Mouse (Mus musculus) left cerebral cortex, postnatal 14 days (tissue): ENCODE results near the gene Tmem167b. TPM values are rescaled to one million over a fixed set of nuclear protein-coding genes. Genes with fewer than 3 reads are reported as not detected.

Experiments used
- microRNA-seq, 2 experiments: library from miRNA; unstranded; fragments of <30 nt; microRNA quantifications; one replicate each; pipeline ENCODE4 v1.2.0; 2022
- total RNA-seq, 2 experiments: library from RNA; stranded (reverse); gene quantifications; 2 replicates each; pipeline ENCODE4 v1.2.3; 2021

The Tmem167b gene
- total RNA-seq, 2 experiments from 2014 or later = 36.3 to 39.0 TPM

Small RNAs within 50 kb of the gene (microRNA-seq; reads per million reads assigned to microRNA genes)
- 0 reads per million in 2 experiments for gene Gm22860

Other genes starting within 250 kb of the Tmem167b start
- under 1 TPM in 1 of 2 experiments, not detected in 1; 0.55 TPM for gene Mybphl, start 197.6 kb downstream of the Tmem167b start, total RNA-seq
- 10 to 100 TPM; 14.7 to 15.8 TPM for gene Psrc1, start 178.6 kb downstream of the Tmem167b start, total RNA-seq
- 100 to 1,000 TPM; 182 to 194 TPM for gene Celsr2, start 146.9 kb downstream of the Tmem167b start, total RNA-seq
- 100 to 1,000 TPM; 198 to 206 TPM for gene Sars, start 117.3 kb downstream of the Tmem167b start, total RNA-seq
- 1 to 10 TPM; 1.4 to 1.8 TPM for gene 1700013F07Rik, start 28.3 kb downstream of the Tmem167b start, total RNA-seq
- 10 to 100 TPM; 26.9 to 31.9 TPM for gene 5330417C22Rik, start 25.9 kb downstream of the Tmem167b start, total RNA-seq
- gene Taf13, start 9.2 kb upstream of the Tmem167b start, total RNA-seq = 10 to 100 TPM; 30.2 to 36.0 TPM
- gene Wdr47, start 28.8 kb upstream of the Tmem167b start, total RNA-seq = 100 to 1,000 TPM; 131 to 147 TPM
- 10 to 100 TPM; 23.4 to 23.5 TPM for gene Clcc1, start 91.4 kb upstream of the Tmem167b start, total RNA-seq
- gene Gpsm2, start 159.8 kb upstream of the Tmem167b start, total RNA-seq = 10 to 100 TPM; 18.0 TPM
- gene Aknad1, start 177.2 kb upstream of the Tmem167b start, total RNA-seq = under 1 TPM in 1 of 2 experiments, not detected in 1; 0.09 TPM